20 mouse cellular contexts compared by ENCODE assay signal in genomic region chr13:103484092-103484491, GRCm38 (mm10).
DNase-seq lines count a peak whose midpoint lies in the region; ATAC-seq and TF ChIP-seq lines count a peak whose summit lies in the region.
"Had no signal": no experiment of that assay in that cellular context is flagged by ENCODE, and none has a peak within 500 bp of the region (broad histone marks: within the 10 kb centered on the region; RNA-seq: fewer than 3 reads in every experiment).

No protein-coding gene starts in this region.

- DNase-seq in adrenal gland, postnatal 14 days = peak; percentile 25
- no peak for DNase-seq in adrenal gland, postnatal 10 days
- peak; percentile 32 to 40 for DNase-seq in adrenal gland, postnatal 36 days
- DNase-seq in adrenal gland, adult 8-10 months = no peak
- peak; percentile 2 for DNase-seq in lung, postnatal 25 days (ENCODE audit: low spot score)
- no peak for DNase-seq in lung, postnatal 0 days (ENCODE audit: low spot score)
- DNase-seq in Muller cell, postnatal 12 days (ENCODE audit: inconsistent ontology term) = peak; percentile 18
- DNase-seq in testis, postnatal 10 days (ENCODE audit: low spot score) = no peak
- DNase-seq: cerebellum, adult 11-12 months; cerebellum, adult 2 months; cerebellum, adult 9-10 months; cerebellum, postnatal 10 days; cerebellum, postnatal 25 days; forebrain, postnatal 0 days had no signal

- H3K9ac ChIP-seq in lung, postnatal 0 days (replicated peaks; ENCODE audit: low read depth) = no peak overlapping the region
- H3K9ac ChIP-seq: embryonic facial prominence, embryonic 12.5 days; forebrain, embryonic 13.5 days; forebrain, embryonic 15.5 days; forebrain, postnatal 0 days had no signal

- H3K27me3 ChIP-seq in lung, postnatal 0 days (replicated peaks; ENCODE audit: insufficient read depth, low read length) = no peaks in the 10 kb centered on the region
- H3K27me3 ChIP-seq: embryonic facial prominence, embryonic 12.5 days; forebrain, embryonic 13.5 days; forebrain, embryonic 15.5 days had no signal

- H3K4me3 ChIP-seq in lung, postnatal 0 days (ENCODE audit: low read depth, low read length) = no peak overlapping the region
- H3K4me3 ChIP-seq: embryonic facial prominence, embryonic 10.5 days; embryonic facial prominence, embryonic 12.5 days; forebrain, embryonic 13.5 days; forebrain, embryonic 15.5 days had no signal

- no peak overlapping the region for H3K27ac ChIP-seq in lung, postnatal 0 days (ENCODE audit: low read length)
- H3K27ac ChIP-seq: embryonic facial prominence, embryonic 10.5 days; embryonic facial prominence, embryonic 12.5 days; forebrain, embryonic 13.5 days; forebrain, embryonic 15.5 days had no signal

- no peaks in the 10 kb centered on the region for H3K9me3 ChIP-seq in lung, postnatal 0 days (ENCODE audit: low read length)
- H3K9me3 ChIP-seq: embryonic facial prominence, embryonic 10.5 days; embryonic facial prominence, embryonic 12.5 days; forebrain, embryonic 13.5 days; forebrain, embryonic 15.5 days had no signal

- H3K36me3 ChIP-seq in lung, postnatal 0 days (ENCODE audit: insufficient read depth, low read length) = no peaks in the 10 kb centered on the region
- H3K36me3 ChIP-seq: embryonic facial prominence, embryonic 10.5 days; embryonic facial prominence, embryonic 12.5 days; forebrain, embryonic 15.5 days had no signal

- H3K4me1 ChIP-seq in lung, postnatal 0 days (ENCODE audit: insufficient read depth, low read depth, low read length) = no peaks in the 10 kb centered on the region
- H3K4me1 ChIP-seq: embryonic facial prominence, embryonic 10.5 days; embryonic facial prominence, embryonic 12.5 days; forebrain, embryonic 13.5 days; forebrain, embryonic 15.5 days had no signal

- 47% methylated on average over 5 of the region's 5 CpGs for WGBS in lung, postnatal 0 days

- H3K4me2 ChIP-seq in lung, postnatal 0 days (replicated peaks; ENCODE audit: low read depth, low read length) = no peak overlapping the region
- H3K4me2 ChIP-seq: embryonic facial prominence, embryonic 12.5 days; forebrain, embryonic 13.5 days; forebrain, embryonic 15.5 days had no signal

- TF ChIP-seq EP300 in lung, postnatal 0 days (IDR thresholded peaks at IDR 0.05) = no peak

- no peak for TF ChIP-seq CTCF in lung, postnatal 0 days (IDR thresholded peaks at IDR 0.05)

- ATAC-seq in lung, postnatal 0 days = no peak
- ATAC-seq: activated CD4-positive, CD25-positive, alpha-beta regulatory T cell, adult 4 months; forebrain, embryonic 13.5 days; forebrain, embryonic 15.5 days; forebrain, postnatal 0 days; Patski had no signal

Comparison
In these comparisons a context has a peak if more than half of its experiments do, and no peak if none do; other contexts are left out.
1. DNase-seq: peak in adrenal gland, postnatal 14 days (single experiment), adrenal gland, postnatal 36 days (2 of 2), lung, postnatal 25 days (single experiment) and Muller cell, postnatal 12 days (single experiment); none in adrenal gland, postnatal 10 days (single experiment), adrenal gland, adult 8-10 months (single experiment), lung, postnatal 0 days (single experiment) and testis, postnatal 10 days (single experiment).